Mouse (Mus musculus): ENCODE results near the gene Ptcra. TPM values are rescaled to one million over a fixed set of nuclear protein-coding genes. Genes with fewer than 3 reads are reported as not detected.

The Ptcra gene
- total and polyA plus RNA-seq, 3 experiments = 0.17 to 0.56 (median 0.34) TPM

GRCm38 (mm10) chr17:46751056-46751793 is 12.3 kb downstream of the Ptcra start:
- dilution Hi-C loops (cut with MboI; ENCODE audit: extremely low pct_ligation_motif_present, extremely low pct_unique_long_range_greater_than_20kb, low sequenced_read_pairs) = no loop called here

GRCm38 (mm10) chr17:46750580-46750979 is 12.9 kb downstream of the Ptcra start:
- DNase-seq (ENCODE audit: extremely low read depth) = no peak
- dilution Hi-C loops (cut with MboI; ENCODE audit: extremely low pct_ligation_motif_present, extremely low pct_unique_long_range_greater_than_20kb, low sequenced_read_pairs) = no loop called here
- peak overlapping the region; percentile 99 for H3K27ac ChIP-seq (ENCODE audit: insufficient read depth, low read depth)
- H3K9me3 ChIP-seq (replicated peaks; ENCODE audit: low read length) = peaks cover 13% of the 10 kb centered on the region
- peak overlapping the region; percentile 88 for H3K4me2 ChIP-seq (ENCODE audit: insufficient read depth, low read depth, poor library complexity, severe bottlenecking)
- peaks cover 17 to 26% of the 10 kb centered on the region in 2 experiments for H3K36me3 ChIP-seq (replicated peaks in 1 of 2; ENCODE audit: control insufficient read depth in 1 of 2, insufficient read depth in 1 of 2, low read length in 1 of 2)
- peak overlapping the region; percentile 75 for H3K9ac ChIP-seq (ENCODE audit: insufficient read depth, low read depth)
- no peaks in the 10 kb centered on the region for H3K27me3 ChIP-seq (replicated peaks)
- H3K79me2 ChIP-seq (replicated peaks; ENCODE audit: control insufficient read depth, extremely low read depth, insufficient read depth, poor library complexity, severe bottlenecking) = peaks cover 34% of the 10 kb centered on the region
- peak overlapping the region; percentile 44 to 73 (median 61) for H3K4me3 ChIP-seq (replicated peaks in 1 of 3; ENCODE audit: low read depth in 2 of 3, low read length in 2 of 3, poor library complexity in 1 of 3)
- in situ Hi-C loops (cut with MboI; ENCODE audit: low pct_ligation_motif_present, low pct_unique_long_range_greater_than_20kb, low sequenced_read_pairs) = no loop called here
- TF ChIP-seq ELF1 (IDR thresholded peaks at IDR 0.05; ENCODE audit: low read depth, low read length) = no peak
- peak; percentile 54; the same call in 1 of the 2 replicates for TF ChIP-seq MXI1 (IDR thresholded peaks at IDR 0.05; ENCODE audit: low read depth, low read length)
- TF ChIP-seq IRF4 (IDR thresholded peaks at IDR 0.05; ENCODE audit: low read depth, low read length) = no peak
- peak; percentile 73; the same call in 1 of the 2 replicates for TF ChIP-seq MAX (IDR thresholded peaks at IDR 0.05; ENCODE audit: low read length)
- peak; percentile 92 for TF ChIP-seq MYC (IDR thresholded peaks at IDR 0.05; ENCODE audit: low read depth, low read length)
- no peak for TF ChIP-seq CHD2 (IDR thresholded peaks at IDR 0.05; ENCODE audit: low read length)
- TF ChIP-seq USF1 (IDR thresholded peaks at IDR 0.05; ENCODE audit: low read depth, low read length) = no peak
- TF ChIP-seq ZMIZ1 (IDR thresholded peaks at IDR 0.05; ENCODE audit: low read depth, low read length) = no peak
- TF ChIP-seq CHD1 (IDR thresholded peaks at IDR 0.05; ENCODE audit: low read depth, low read length) = no peak
- no peak for TF ChIP-seq E2F4 (IDR thresholded peaks at IDR 0.05; ENCODE audit: insufficient replicate concordance, low read depth, low read length)
- no peak for TF ChIP-seq CTCF (conservative IDR thresholded peaks at IDR 0.05 in 1 of 2, IDR thresholded peaks at IDR 0.05 in 1 of 2; ENCODE audit: low read depth in 2 of 2, low read length in 2 of 2)
- H3K4me1 ChIP-seq (ENCODE audit: control insufficient read depth in 1 of 2, insufficient read depth in 2 of 2) = peaks cover 17 to 47% of the 10 kb centered on the region in 2 experiments

More at GRCm38 (mm10) chr17:46751056-46751793, 12.3 kb downstream of the Ptcra start:
- H3K9ac ChIP-seq (ENCODE audit: insufficient read depth, low read depth) = peak overlapping the region; percentile 98
- peak overlapping the region; percentile 99 for H3K27ac ChIP-seq (ENCODE audit: insufficient read depth, low read depth)
- H3K4me1 ChIP-seq (ENCODE audit: control insufficient read depth in 1 of 2, insufficient read depth in 2 of 2) = peaks cover 10 to 40% of the 10 kb centered on the region in 2 experiments
- H3K9me3 ChIP-seq (replicated peaks; ENCODE audit: low read length) = peaks cover 13% of the 10 kb centered on the region
- DNase-seq (ENCODE audit: extremely low read depth) = peak; percentile 98
- H3K27me3 ChIP-seq (replicated peaks) = no peaks in the 10 kb centered on the region
- peaks cover 10 to 19% of the 10 kb centered on the region in 2 experiments for H3K36me3 ChIP-seq (replicated peaks in 1 of 2; ENCODE audit: control insufficient read depth in 1 of 2, insufficient read depth in 1 of 2, low read length in 1 of 2)
- H3K4me3 ChIP-seq (replicated peaks in 1 of 3; ENCODE audit: low read depth in 2 of 3, low read length in 2 of 3, poor library complexity in 1 of 3) = peak overlapping the region; percentile 68 to 79 (median 73)
- TF ChIP-seq MYC (IDR thresholded peaks at IDR 0.05; ENCODE audit: low read depth, low read length) (peak; percentile 93), MEF2A (IDR thresholded peaks at IDR 0.05; ENCODE audit: borderline replicate concordance, low read depth, low read length) (peak; percentile 96), MAFK (IDR thresholded peaks at IDR 0.05; ENCODE audit: insufficient replicate concordance, low read length) (peak; percentile 96), JUN (IDR thresholded peaks at IDR 0.05; ENCODE audit: insufficient read depth, low read depth, low read length) (peak; percentile 95), GABPA (IDR thresholded peaks at IDR 0.05; ENCODE audit: insufficient replicate concordance, low read depth, low read length) (no peak), MAZ (IDR thresholded peaks at IDR 0.05; ENCODE audit: low read depth, low read length) (peak; percentile 87), ZNF384 (IDR thresholded peaks at IDR 0.05; ENCODE audit: low read depth, low read length) (peak; percentile 94), ELF1 (IDR thresholded peaks at IDR 0.05; ENCODE audit: low read depth, low read length) (peak; percentile 65; the same call in 1 of the 2 replicates), E2F4 (IDR thresholded peaks at IDR 0.05; ENCODE audit: insufficient replicate concordance, low read depth, low read length) (no peak), CTCF (conservative IDR thresholded peaks at IDR 0.05 in 1 of 2, IDR thresholded peaks at IDR 0.05 in 1 of 2; ENCODE audit: low read depth in 2 of 2, low read length in 2 of 2) (no peak), UBTF (IDR thresholded peaks at IDR 0.05; ENCODE audit: low read depth, low read length) (no peak), MAX (IDR thresholded peaks at IDR 0.05; ENCODE audit: low read length) (peak; percentile 86), IRF4 (IDR thresholded peaks at IDR 0.05; ENCODE audit: low read depth, low read length) (peak; percentile 100), USF2 (conservative IDR thresholded peaks at IDR 0.05; ENCODE audit: low read depth, low read length) (no peak), EP300 (IDR thresholded peaks at IDR 0.05; ENCODE audit: low read length) (peak; percentile 100), HCFC1 (IDR thresholded peaks at IDR 0.05; ENCODE audit: low read depth, low read length) (peak; percentile 55; the same call in 1 of the 2 replicates), ETS1 (conservative IDR thresholded peaks at IDR 0.05; ENCODE audit: low read depth, low read length) (peak; percentile 96), USF1 (IDR thresholded peaks at IDR 0.05; ENCODE audit: low read depth, low read length) (no peak), ZMIZ1 (IDR thresholded peaks at IDR 0.05; ENCODE audit: low read depth, low read length) (peak; percentile 88), RCOR1 (conservative IDR thresholded peaks at IDR 0.05; ENCODE audit: low read depth, low read length) (peak; percentile 100), POLR2A (IDR thresholded peaks at IDR 0.05; ENCODE audit: low read depth, low read length) (peak; percentile 71), NRF1 (IDR thresholded peaks at IDR 0.05; ENCODE audit: low read depth, low read length) (peak; percentile 20; the same call in 1 of the 2 replicates), SIN3A (IDR thresholded peaks at IDR 0.05; ENCODE audit: low read length) (peak; percentile 92), ZKSCAN1 (IDR thresholded peaks at IDR 0.05; ENCODE audit: borderline replicate concordance, low read depth, low read length) (no peak), MXI1 (IDR thresholded peaks at IDR 0.05; ENCODE audit: low read depth, low read length) (no peak), NELFE (IDR thresholded peaks at IDR 0.05; ENCODE audit: low read depth, low read length) (no peak; the same call in 1 of the 2 replicates), JUND (conservative IDR thresholded peaks at IDR 0.05; ENCODE audit: low read depth, low read length) (peak; percentile 93), TBP (conservative IDR thresholded peaks at IDR 0.05; ENCODE audit: low read depth, low read length) (peak; percentile 92), BHLHE40 (IDR thresholded peaks at IDR 0.05; ENCODE audit: low read depth, low read length) (peak; percentile 96), RAD21 (IDR thresholded peaks at IDR 0.05; ENCODE audit: low read depth, low read length) (no peak; the same call in none of the 2 replicates), KAT2A (IDR thresholded peaks at IDR 0.05; ENCODE audit: insufficient replicate concordance, low read length) (0 out of 2 replicates have a peak, but pooled peaks have one; percentile 36), ZC3H11A (IDR thresholded peaks at IDR 0.05; ENCODE audit: low read depth, low read length) (no peak), SMC3 (IDR thresholded peaks at IDR 0.05; ENCODE audit: low read depth, low read length) (peak; percentile 12; the same call in 1 of the 2 replicates), POLR2AphosphoS2 (IDR thresholded peaks at IDR 0.05; ENCODE audit: low read depth, low read length) (no peak), CHD2 (IDR thresholded peaks at IDR 0.05; ENCODE audit: low read length) (peak; percentile 95), TCF12 (IDR thresholded peaks at IDR 0.05; ENCODE audit: low read depth, low read length) (peak; percentile 100), CHD1 (IDR thresholded peaks at IDR 0.05; ENCODE audit: low read depth, low read length) (peak; percentile 68), PAX5 (IDR thresholded peaks at IDR 0.05; ENCODE audit: low read length) (no peak)
- peak overlapping the region; percentile 88 for H3K4me2 ChIP-seq (ENCODE audit: insufficient read depth, low read depth, poor library complexity, severe bottlenecking)
- in situ Hi-C loops (cut with MboI; ENCODE audit: low pct_ligation_motif_present, low pct_unique_long_range_greater_than_20kb, low sequenced_read_pairs) = no loop called here
- H3K79me2 ChIP-seq (replicated peaks; ENCODE audit: control insufficient read depth, extremely low read depth, insufficient read depth, poor library complexity, severe bottlenecking) = peaks cover 34% of the 10 kb centered on the region
